Mouse (Mus musculus): ENCODE results near the gene P2ry10.

- TF ChIP-seq CTCF (IDR thresholded peaks at IDR 0.05; ENCODE audit: low read depth), result no peak
- TF ChIP-seq EP300 (optimal IDR thresholded peaks at IDR 0.05), result no peak
These were observed 62.6 kb downstream of the P2ry10 start for GRCm38 (mm10) chrX:107150752-107151515.

Data from stomach, postnatal 0 days (tissue).